Mouse (Mus musculus) cerebellum, adult 2 months (tissue): ENCODE data around the gene Cavin2.

Experiments
- CTCF ChIP-seq: fragments of 200-500 bp; IDR thresholded peaks from 2 replicates; pipeline ENCODE4 v1.5.1; 2011; ENCODE audit warnings: low read depth, mild to moderate bottlenecking, control low read depth, low read length, moderate library complexity, borderline replicate concordance; ENCODE audit not compliant: insufficient read depth
- POLR2A ChIP-seq: fragments of 200-500 bp; IDR thresholded peaks from 2 replicates; pipeline ENCODE4 v1.6.1; 2011; ENCODE audit warnings: low read length, control low read depth, borderline replicate concordance; ENCODE audit not compliant: insufficient read depth

DNA sequence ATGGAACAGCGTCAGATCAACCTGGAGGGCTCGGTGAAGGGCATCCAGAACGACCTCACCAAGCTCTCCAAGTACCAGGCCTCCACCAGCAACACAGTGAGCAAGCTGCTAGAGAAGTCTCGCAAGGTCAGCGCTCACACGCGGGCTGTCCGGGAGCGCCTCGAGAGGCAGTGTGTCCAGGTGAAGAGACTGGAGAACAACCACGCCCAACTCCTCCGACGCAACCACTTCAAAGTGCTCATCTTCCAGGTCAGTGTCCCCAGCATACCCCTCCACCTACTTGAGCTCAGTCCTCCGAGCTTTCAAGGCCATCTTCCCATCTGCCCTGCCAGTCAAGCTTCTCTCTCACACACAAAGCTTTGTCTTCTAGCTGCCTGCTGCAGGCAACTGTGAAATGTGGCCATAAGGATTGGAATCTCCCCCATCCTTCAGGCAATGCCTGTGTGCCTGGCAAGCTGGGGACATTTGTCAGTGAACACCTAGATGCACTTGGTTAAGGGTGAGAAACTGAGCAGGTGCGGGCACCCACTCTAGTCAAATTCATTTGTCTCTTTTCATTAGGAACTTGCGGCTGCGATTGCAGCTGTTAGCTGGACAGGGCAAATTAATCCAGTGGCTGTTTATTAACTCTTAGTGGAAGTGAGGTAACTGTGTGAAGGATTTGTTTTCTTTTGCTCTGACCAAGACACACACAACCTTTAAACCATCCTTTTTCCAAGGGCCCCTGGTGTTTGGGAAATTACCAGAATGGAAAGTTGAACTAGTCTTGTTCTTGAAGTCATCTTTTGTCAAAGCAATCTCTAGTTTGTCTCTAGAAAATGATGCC, 907 bp downstream of the Cavin2 start:
- no peak for TF ChIP-seq CTCF
- TF ChIP-seq POLR2A, result no peak
